Mouse (Mus musculus) spleen, embryonic (tissue): Measurements from ENCODE around the gene Ifitm3.

ENCODE experiments used
- CTCF ChIA-PET: fragments of 350-600 bp; sonication (Branson Sonifier 250); formaldehyde crosslinking; loops from one replicate; lab custom pipeline; 2022; lab: Charles Lee

The Ifitm3 gene

DNA sequence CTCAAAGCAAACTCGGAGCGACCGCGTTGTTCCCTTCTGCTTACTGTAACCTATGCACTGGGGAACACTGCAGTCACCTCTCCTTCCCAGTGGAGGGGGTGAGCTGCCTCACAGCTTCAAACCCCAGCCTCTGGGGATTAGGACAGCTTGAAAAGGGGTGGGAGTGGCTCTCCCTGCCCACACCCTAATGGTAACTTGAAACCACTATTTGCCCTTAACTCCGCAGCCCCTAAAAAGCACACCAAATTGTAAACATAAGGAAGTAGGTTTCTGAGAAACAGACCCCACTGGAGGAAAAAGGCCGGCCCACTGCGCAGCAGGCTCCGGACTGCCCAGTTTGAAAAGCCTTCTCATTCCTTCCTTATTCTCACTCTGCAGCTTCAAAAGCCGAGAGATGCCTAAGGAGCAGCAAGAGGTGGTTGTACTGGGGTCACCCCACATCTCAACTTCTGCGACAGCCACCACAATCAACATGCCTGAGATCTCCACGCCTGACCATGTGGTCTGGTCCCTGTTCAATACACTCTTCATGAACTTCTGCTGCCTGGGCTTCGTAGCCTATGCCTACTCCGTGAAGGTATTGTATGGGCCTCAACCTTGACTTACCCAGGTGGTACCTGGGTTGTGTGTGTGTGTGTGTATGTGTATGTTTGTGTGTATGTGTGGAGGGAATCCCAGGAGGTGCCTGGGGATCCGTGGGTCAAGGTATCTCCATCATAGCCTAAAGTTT is 42.5 kb downstream of the Ifitm3 start:
- CTCF ChIA-PET = no interaction called here

DNA sequence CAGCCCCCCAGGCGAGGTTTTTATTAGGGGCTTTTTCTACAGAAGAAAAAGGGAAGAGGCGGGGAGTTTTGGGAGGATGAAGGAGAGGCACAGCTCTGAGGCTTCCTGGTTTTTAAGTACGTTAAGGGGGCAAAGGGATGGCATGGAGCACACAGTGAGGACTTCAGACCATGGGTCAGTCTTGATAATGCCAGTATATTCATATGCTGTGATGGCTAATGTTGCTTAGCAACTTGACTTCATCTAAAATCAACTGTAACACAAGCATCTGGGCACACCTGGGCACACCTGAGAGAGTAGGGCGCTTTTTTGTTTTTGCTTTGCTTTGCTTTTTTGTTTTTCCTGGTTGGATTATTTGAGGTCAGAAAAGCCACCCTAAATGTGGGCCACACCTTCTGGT is 43.6 kb downstream of the Ifitm3 start, which contains the start of gene Ifitm1:
TSS of gene Ifitm1 (plus strand) at position 301 of the 400 bp plus-strand sequence.
- CTCF ChIA-PET = interaction anchor here (0.7 kb wide), 1 partner anchor 82 kb away, joined by 3 read pairs; no protein-coding TSS in a partner anchor

DNA sequence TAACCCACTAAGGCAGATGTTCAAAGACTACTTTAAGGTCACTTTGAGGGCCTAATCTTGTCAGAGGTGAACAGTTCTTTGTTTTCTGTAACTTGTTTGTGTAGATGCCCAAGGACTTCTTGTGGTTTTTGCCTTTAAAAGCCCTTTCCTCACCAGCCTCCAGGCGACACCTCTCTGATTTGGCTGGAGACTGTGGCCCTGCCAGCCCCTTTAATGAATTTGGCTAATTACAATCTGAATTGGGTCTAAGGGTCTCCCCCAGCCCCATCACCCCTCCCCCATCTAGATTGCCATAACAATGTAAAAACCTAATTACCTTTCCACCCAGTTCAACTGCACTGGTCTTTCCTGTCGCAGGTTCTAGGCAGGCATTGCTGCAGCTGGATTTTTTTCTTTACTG is 47.8 kb downstream of the Ifitm3 start:
- CTCF ChIA-PET = no interaction called here

DNA sequence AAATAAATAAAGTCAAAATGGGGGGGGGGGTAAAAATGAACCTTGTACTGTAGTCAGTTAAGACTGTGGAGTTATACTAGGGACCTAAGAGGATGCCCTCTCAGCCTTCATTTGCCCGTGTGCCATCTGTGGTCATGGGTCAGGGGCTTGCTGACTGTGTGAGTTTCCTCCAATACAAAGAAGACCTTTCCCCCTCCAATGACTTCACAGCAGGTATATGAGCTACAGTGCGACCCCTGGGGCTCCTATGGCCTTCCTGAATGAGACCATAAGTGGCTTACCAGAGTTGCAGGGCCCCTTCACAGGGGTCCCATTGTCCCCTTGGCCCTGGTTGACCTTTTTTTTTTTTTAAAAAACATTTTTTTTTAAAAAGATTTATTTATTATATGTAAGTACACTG is 49.2 kb downstream of the Ifitm3 start:
- CTCF ChIA-PET = interaction anchor here (0.7 kb wide), 1 partner anchor 14 kb away, joined by 3 read pairs; no protein-coding TSS in a partner anchor

DNA sequence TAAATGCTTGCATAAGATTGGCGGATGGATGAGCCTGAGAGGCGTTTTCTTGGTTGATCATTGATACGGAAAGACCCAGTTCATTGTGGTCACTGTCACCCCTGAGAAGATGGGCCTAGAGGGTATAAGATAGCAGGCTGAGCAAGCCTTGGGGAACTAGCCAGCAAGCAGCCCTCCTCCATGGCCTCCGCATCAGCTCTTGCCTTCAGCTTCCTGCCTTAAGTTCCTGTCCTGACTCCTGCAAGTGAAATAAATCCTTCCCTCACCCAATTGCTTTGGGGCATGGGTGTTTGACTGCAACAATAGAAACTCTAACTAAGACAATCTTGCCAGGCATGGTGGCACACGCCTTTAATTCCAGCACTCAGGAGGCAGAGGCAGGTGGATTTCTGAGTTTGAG is 50.5 kb downstream of the Ifitm3 start:
- CTCF ChIA-PET = no interaction called here
